Mouse (Mus musculus): ENCODE measurements around the gene Tmem52.
"Not testable (repeated sequence)": the region's sequence is repeated elsewhere in the genome, so short reads cannot be mapped to it uniquely, and the experiment has no call there.

Tmem52 gene

GRCm38 (mm10) chr4:155471406-155471805 lies 2.5 kb downstream of the Tmem52 start:
- no peak for DNase-seq (ENCODE audit: extremely low read depth, insufficient read length, low spot score)

DNA sequence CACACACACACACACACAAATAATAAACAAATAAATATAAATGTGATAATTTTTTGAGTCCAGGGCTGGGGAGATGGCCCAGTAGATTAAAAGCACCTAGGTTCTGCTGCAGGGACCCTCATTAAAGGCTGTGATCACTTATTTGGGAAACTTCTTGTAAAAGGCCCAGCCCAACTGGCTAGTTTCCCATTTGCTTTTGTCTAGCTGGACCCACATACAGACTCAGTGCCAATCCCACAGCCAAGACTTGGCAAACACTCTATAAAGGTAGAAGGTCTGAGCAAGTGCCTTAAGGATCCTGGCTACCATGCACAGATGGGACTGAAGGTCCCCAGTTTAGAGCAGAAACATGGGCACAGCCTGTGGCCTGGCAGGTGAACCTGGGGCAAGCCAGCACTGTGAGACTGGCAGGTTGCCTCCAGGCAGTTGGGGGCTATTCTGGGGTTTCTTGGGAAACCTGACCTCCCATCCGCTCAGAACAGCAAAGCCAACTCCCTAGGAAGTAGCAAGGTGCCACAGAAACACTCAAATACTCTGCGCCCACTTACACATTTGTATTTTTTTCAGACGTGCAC lies 3.9 kb downstream of the Tmem52 start:
- no peak for DNase-seq (ENCODE audit: extremely low read depth, insufficient read length, low spot score)

DNA sequence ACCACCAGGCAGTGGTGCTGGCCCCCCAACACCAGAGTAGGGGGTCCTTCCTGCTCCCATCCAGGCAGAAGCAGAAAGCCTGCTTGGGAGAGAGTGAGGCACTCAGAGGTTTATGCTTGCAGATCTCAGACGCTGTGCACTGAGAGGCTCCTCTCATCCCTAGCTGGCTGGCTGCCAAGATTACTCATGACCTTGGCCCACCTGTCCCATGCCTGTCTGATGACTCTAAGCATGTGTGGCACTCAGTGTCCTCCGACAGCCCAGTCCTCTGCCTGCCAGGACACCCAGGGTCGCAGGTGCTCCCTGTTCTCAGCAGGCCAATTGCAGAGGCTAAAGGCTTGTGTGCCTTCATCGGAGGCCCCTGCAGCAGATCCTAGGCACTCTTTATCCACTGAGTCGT lies 4.4 kb downstream of the Tmem52 start:
- no peak for DNase-seq (ENCODE audit: extremely low read depth, insufficient read length, low spot score)

DNA sequence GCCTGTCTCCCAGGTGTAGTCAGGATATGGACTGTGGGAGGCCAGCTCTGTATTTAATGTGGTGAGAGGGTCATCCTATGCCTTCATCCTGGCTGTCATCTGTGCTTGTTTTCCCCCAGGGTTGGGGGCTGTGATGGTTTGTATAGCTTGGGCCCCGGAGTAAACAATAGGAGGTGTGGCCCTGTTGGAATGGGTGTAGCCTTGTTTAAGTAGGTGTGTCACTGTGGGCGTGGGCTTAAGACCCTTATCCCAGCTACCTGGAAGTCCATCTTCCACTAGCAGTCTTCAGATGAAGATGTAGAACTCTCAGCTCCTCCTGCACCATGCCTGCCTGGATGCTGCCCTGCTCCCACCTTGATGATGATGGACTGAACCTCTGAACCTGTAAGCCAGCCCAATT lies 4.9 kb downstream of the Tmem52 start:
- DNase-seq (ENCODE audit: extremely low read depth, insufficient read length, low spot score): not testable (repeated sequence)

- peak; percentile 80 for DNase-seq (ENCODE audit: extremely low read depth, insufficient read length, low spot score)
Observed at GRCm38 (mm10) chr4:155481381-155482124, 12.6 kb downstream of the Tmem52 start.

DNA sequence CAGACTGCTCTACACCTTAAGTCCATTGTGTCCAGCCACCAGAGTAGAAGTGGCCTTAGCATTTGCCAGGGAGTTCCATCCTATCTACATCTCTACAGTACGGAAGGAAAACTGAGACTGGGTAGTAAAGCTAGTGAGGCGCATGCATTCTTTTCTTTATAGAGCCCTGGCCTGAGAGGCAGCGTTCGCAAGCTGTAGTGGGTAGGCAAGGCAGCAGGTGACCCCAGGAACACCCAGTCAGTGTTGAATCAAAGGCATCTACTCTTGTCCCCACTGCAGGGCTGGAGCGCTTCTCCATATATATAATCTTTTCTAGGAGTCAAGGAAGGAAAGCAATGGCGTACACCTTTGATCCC lies 13.2 kb downstream of the Tmem52 start:
- no peak for DNase-seq (ENCODE audit: extremely low read depth, insufficient read length, low spot score)

DNA sequence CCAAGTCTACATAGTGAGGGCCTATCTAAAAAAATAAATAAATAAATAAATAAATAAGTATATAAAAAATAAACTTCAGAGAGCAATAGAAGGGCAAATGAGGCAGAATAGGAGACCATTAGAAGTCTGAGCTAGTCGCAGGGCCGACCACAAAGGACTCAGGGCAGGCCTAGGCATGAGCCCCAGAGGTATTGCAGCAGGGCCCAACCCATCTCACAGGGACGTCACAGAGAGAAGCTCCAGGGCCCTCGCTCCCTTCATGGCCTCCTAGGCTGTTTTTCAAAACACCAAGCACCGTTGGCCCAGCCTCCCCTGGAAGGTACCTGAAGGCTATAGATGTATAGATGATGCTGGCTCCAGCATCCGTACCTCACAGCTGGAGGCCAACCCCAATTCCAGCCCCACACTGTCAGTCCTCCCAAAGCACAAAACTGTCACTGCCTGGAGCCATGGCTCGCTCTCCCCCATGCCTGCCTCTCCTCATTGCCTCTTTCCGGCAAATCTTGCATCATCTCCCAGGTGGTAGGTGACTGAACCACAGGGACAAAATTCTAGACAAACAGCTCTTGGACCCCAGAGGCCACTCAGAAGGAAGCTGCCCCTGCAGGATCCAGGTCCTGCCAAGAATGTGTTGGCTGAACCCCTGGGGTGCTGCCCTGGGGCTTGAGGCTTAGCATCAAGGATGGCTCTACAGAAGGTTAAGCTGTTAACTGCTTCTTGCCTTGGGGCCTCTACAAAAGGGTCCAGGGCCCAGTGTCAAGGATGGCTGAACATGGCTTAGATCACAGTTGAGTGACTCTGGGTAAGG lies 14.0 kb downstream of the Tmem52 start:
- DNase-seq (ENCODE audit: extremely low read depth, insufficient read length, low spot score): no peak

DNA sequence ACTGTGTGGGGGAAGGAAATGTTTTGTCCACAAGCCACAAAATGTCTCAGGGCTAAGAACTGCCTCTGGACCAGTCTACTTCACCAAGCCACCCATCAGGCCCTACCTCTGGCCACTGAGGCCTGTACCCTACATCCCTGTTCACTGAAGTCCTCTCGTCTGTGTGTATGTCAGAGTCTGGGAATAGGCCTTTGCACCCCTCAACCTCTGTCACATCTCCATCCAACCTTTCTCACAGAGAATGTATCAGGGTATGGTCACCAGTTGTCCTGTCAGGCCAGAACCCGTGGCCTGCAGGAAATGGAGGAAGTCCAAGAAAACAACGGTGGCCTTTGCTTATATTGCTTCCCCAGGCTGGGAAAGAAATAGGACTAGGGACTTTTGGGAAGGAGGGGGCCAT lies 16.6 kb downstream of the Tmem52 start:
- DNase-seq (ENCODE audit: extremely low read depth, insufficient read length, low spot score): no peak

- DNase-seq (ENCODE audit: extremely low read depth, insufficient read length, low spot score): no peak
Observed at GRCm38 (mm10) chr4:155487746-155488145, 18.8 kb downstream of the Tmem52 start.

DNA sequence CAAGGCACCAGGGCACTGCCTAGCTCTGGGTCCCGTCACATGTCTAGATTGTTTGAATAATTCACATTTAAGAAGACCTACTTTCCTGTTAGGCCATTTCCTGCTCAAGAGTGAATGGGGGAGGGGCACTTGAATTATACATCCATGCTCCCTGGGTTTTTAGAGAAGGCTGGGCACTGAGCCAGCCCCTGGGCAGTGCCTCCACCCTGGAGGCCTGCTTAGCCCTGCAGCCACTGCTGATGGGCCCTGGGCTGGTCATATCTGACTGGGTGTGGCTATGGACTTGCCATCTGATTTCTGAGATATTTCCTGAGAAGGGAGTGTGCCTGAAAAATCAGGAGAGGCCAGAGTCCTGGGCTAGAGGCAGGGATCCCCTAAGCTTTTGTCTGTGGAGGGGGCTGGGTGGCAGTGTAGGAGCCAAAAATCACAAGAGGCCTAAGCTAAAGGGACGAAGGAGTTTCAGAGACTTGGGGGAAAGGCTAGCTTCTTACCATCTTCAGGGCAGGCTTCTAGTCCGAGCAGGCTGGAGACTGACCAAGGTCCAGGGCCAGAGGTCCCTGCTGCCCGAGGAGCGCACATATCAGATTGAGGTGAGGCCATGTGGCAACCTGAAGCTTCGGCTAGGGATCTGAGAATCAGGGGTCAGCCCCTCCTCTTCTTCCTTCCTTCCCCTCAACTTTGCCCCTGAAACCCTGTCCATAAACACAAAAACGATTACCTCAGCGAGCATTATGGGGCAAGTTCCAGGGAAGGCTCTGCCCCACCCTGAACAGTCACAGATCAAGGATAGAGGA lies 19.5 kb downstream of the Tmem52 start:
- peak; percentile 79 for DNase-seq (ENCODE audit: extremely low read depth, insufficient read length, low spot score)

DNA sequence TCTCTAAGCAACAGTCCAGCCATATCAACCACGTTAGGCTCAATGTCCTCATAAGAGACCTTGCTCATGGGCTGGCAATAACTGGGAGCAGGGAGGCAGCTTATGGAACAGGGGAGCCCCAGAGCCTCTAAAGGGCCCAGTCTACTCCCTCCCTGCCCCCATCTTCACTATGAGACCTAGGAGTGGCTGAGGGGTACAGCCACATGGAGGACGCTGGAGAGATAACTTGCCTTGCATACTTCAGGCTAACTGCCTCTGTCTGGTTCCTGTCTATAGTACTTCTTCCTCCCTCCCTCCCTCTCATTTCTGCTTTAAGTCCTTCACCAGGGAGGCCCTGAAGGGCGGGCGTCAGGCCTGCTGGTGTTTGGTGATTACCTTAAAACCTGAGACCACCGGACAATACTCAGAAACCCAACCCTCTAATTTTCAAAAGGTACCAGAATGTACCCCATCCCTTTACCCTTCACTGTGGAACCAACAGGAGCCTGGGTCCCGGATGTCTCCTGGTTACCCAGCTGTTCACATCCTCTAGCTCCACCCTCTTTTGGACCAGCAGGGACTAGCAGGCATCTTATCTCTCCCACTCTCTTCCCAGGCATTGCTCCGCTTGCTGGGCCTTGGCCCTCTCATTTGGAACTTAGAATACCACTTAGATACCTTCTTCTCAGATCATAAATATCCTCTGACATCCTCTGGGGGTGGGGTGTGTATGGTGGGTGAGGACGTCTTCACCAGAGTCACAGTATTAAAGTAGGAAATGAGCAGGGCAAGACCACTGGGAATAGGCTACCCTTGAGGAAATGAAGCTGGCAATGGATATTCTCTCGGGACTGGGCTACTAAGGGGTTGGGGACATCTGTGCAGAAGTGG lies 20.4 kb downstream of the Tmem52 start:
- DNase-seq (ENCODE audit: extremely low read depth, insufficient read length, low spot score): no peak

GRCm38 (mm10) chr4:155490456-155490855 lies 21.5 kb downstream of the Tmem52 start:
- DNase-seq (ENCODE audit: extremely low read depth, insufficient read length, low spot score): no peak

GRCm38 (mm10) chr4:155490990-155491504 lies 22.1 kb downstream of the Tmem52 start, which contains the start of gene Gnb1:
Gnb1 (plus strand) TSS chr4:155491361.
- peak; percentile 78 for DNase-seq (ENCODE audit: extremely low read depth, insufficient read length, low spot score)

- no peak for DNase-seq (ENCODE audit: extremely low read depth, insufficient read length, low spot score)
Observed at GRCm38 (mm10) chr4:155491529-155492130, 22.7 kb downstream of the Tmem52 start.

DNA sequence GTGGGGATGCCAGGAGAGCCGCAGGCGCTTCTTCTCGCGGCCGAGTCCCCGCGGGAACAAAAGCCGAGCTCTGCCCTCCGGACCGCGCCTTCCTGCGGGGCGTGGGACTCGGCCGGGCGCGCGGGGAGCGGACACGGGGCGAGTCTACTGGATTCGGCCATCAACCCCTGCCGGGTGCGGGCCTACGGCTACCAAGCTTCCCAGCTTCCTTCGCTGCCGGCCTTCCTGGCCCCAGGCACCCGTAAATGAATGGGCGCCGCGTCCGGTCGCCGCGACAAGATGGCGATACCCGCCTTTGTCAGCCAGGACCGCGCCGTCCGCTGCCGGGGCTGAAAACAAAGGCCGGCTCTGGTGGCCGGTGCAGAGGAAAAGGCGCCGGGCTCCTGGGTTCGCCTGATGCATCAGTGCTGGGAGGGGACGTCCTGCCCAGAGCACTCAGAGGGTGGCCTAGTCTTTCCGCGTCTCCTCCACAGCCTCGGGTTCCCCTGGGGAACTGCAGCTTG lies 23.3 kb downstream of the Tmem52 start:
- peak; percentile 65 for DNase-seq (ENCODE audit: extremely low read depth, insufficient read length, low spot score)

DNA sequence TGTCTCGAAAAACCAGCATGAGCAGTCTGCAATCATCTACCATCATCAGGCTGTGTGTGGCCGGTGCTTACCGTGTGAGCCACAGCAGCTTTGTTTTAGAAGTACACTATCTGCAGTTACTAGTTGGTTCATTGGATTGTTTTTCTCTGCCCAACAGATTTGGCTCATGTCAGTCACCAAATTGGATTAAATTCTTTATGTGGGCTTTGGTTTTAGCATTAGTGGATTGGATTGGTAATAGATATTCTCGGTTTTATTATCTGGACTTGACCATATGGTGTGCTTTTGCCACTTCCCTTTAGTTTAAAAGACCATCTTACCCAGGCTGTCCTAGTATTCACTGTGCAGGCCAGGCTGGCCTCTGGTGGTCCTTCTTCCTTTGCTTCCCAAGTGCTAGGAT lies 26.0 kb downstream of the Tmem52 start:
- no peak for DNase-seq (ENCODE audit: extremely low read depth, insufficient read length, low spot score)

GRCm38 (mm10) chr4:155497963-155498362 lies 29.0 kb downstream of the Tmem52 start:
- DNase-seq (ENCODE audit: extremely low read depth, insufficient read length, low spot score): no peak

DNA sequence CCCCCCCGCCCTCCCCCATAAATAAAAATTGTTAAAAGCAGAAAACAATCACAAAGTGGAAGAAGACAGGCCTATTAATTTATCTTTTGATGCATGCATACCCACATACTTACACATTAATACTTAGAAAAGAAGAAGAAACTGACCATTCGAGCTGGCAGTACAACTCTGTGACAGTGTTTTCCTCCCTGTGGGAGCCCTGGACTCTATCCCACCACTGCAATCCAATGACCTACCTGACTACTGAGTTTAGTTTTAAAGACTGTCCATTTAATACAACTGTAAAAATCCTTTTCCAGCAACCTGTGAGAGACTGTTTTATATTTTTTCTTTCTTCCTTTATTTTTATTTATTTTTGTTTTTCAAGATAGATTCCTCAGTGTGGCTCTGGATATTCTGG lies 32.2 kb downstream of the Tmem52 start:
- no peak for DNase-seq (ENCODE audit: extremely low read depth, insufficient read length, low spot score)

GRCm38 (mm10) chr4:155505067-155505466 lies 36.2 kb downstream of the Tmem52 start:
- no peak for DNase-seq (ENCODE audit: extremely low read depth, insufficient read length, low spot score)

Data from 3134 (cell line).